Mouse (Mus musculus): ENCODE results near the gene Pomgnt2.

DNA sequence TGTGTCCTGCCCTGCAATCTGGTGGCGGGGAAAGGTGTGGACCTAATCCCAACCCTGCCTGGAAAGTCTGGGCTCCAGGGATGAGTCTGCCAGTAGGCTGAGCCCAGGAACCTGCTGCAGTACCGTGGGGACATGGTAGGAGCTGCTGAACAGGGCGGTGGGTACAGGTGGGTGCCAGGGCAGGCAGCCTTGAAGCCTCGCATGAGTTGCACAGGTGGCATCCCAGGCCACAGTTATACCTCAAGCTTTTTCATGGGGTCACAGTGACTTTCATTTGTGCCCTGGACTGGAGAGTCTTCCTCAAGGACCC lies 45.8 kb downstream of the Pomgnt2 start:
- no peak for TF ChIP-seq POLR2A (IDR thresholded peaks at IDR 0.05; ENCODE audit: low read depth, low read length)
- no peak for TF ChIP-seq CTCF (IDR thresholded peaks at IDR 0.05; ENCODE audit: borderline replicate concordance, insufficient read depth, low read length)
